Mouse (Mus musculus) adrenal gland, postnatal 10 days (tissue): ENCODE measurements around the gene Tcea3. TPM values are rescaled to one million over a fixed set of nuclear protein-coding genes. Genes with fewer than 3 reads are reported as not detected.

ENCODE experiments used
- DNase-seq: peaks from one replicate; pipeline ENCODE4 v3.0.0; 2021; ENCODE audit warnings: mixed read lengths
- total RNA-seq, 2 experiments: library from RNA; stranded (reverse); gene quantifications; 2 replicates each; pipeline ENCODE4 v1.2.3; 2021

Gene Tcea3
- total RNA-seq, 2 experiments from 2014 or later, result 15.1 to 22.7 TPM

GRCm38 (mm10) chr4:136320016-136320415 is 72.5 kb downstream of the Tcea3 start:
- DNase-seq, result peak; percentile 13

- DNase-seq, result peak; percentile 25
Observed at GRCm38 (mm10) chr4:136324226-136324625, 76.7 kb downstream of the Tcea3 start.

Other genes starting within 250 kb of the Tcea3 start
- 10 to 100 TPM; 40.5 to 41.8 TPM for gene Eloa, start 226.0 kb upstream of the Tcea3 start, total RNA-seq
- gene Rpl11, start 194.3 kb upstream of the Tcea3 start, total RNA-seq, result 100 to 1,000 TPM; 633 to 663 TPM
- 100 to 1,000 TPM in 1 of 2 experiments, 10 to 100 TPM in 1; 97.2 to 110 TPM for gene Id3, start 104.2 kb upstream of the Tcea3 start, total RNA-seq
- 10 to 100 TPM in 1 of 2 experiments, 1 to 10 TPM in 1; 7.9 to 14.8 TPM for gene E2f2, start 75.3 kb upstream of the Tcea3 start, total RNA-seq
- 1 to 10 TPM; 5.0 to 7.9 TPM for gene Asap3, start 41.4 kb upstream of the Tcea3 start, total RNA-seq
- gene Zfp46, start 37.0 kb downstream of the Tcea3 start, total RNA-seq, result 10 to 100 TPM; 23.3 to 33.0 TPM
- gene Hnrnpr, start 63.2 kb downstream of the Tcea3 start, total RNA-seq, result 10 to 100 TPM; 67.4 to 94.7 TPM
- under 1 TPM; 0.15 to 0.24 TPM for gene Htr1d, start 175.8 kb downstream of the Tcea3 start, total RNA-seq
- under 1 TPM; 0.24 to 0.39 TPM for gene 6030445D17Rik, start 214.5 kb downstream of the Tcea3 start, total RNA-seq
- 10 to 100 TPM; 34.0 to 36.8 TPM for gene Luzp1, start 222.0 kb downstream of the Tcea3 start, total RNA-seq